Mouse (Mus musculus): ENCODE measurements around the gene Wscd2. TPM values are rescaled to one million over a fixed set of nuclear protein-coding genes. Genes with fewer than 3 reads are reported as not detected.

Wscd2 gene
- polyA plus RNA-seq, 1 experiment from 2014 or later: 11.3 TPM

GRCm38 (mm10) chr5:113459942-113460341 lies 30.2 kb upstream of the Wscd2 start:
- ATAC-seq: no peak; the same call in 1 of the 2 replicates
- H3K4me3 ChIP-seq (replicated peaks; ENCODE audit: low read length): no peak overlapping the region
- H3K9ac ChIP-seq (replicated peaks; ENCODE audit: low read depth, low read length): no peak overlapping the region
- H3K27ac ChIP-seq (ENCODE audit: low read length): no peak overlapping the region
- H3K4me2 ChIP-seq (ENCODE audit: low read length): no peak overlapping the region
- H3K9me3 ChIP-seq (ENCODE audit: control insufficient read depth, low read length): peaks cover 3% of the 10 kb centered on the region; the same call in 1 of the 2 replicates
- no peaks in the 10 kb centered on the region for H3K36me3 ChIP-seq (ENCODE audit: control insufficient read depth, insufficient read depth)
- peaks cover 6% of the 10 kb centered on the region for H3K27me3 ChIP-seq (replicated peaks; ENCODE audit: control insufficient read depth, insufficient read depth, low read length)
- 52% methylated on average over 7 of the region's 7 CpGs for WGBS
- peaks cover 20% of the 10 kb centered on the region for H3K4me1 ChIP-seq (replicated peaks; ENCODE audit: control insufficient read depth, insufficient read depth, low read length)

DNA sequence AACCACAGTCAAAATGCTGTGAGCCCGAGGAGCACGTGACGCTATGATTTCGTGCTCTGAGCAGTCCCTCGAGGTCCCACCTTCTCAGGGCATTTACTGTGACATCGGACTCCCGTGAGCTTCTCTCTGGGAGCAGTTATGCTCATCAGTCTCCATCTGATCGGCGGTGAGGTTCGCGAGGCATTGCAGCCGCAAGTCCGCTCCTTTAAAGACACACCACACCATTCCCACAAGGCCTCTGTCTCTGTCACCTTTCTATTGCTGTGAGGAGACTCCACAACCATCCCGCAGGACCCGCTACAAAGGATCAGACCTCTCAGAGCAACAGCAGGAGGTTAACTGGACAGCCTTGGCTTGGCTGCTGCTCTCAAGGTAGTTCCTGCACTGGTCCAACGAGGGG lies 28.6 kb upstream of the Wscd2 start:
- no peak for ATAC-seq
- Histone ChIP-seq H3K9ac (replicated peaks; ENCODE audit: low read depth, low read length) (peak overlapping the region; percentile 7; the same call in 1 of the 2 replicates), H3K27ac (ENCODE audit: low read length) (no peak overlapping the region), H3K9me3 (ENCODE audit: control insufficient read depth, low read length) (peaks cover 3% of the 10 kb centered on the region; the same call in 1 of the 2 replicates), H3K36me3 (ENCODE audit: control insufficient read depth, insufficient read depth) (no peaks in the 10 kb centered on the region), H3K4me3 (replicated peaks; ENCODE audit: low read length) (peak overlapping the region; percentile 16; the same call in 1 of the 2 replicates), H3K4me2 (ENCODE audit: low read length) (peak overlapping the region; percentile 46), H3K4me1 (replicated peaks; ENCODE audit: control insufficient read depth, insufficient read depth, low read length) (peaks cover 21% of the 10 kb centered on the region), H3K27me3 (replicated peaks; ENCODE audit: control insufficient read depth, insufficient read depth, low read length) (peaks cover 6% of the 10 kb centered on the region)
- 12% methylated on average over 16 of the region's 16 CpGs for WGBS

DNA sequence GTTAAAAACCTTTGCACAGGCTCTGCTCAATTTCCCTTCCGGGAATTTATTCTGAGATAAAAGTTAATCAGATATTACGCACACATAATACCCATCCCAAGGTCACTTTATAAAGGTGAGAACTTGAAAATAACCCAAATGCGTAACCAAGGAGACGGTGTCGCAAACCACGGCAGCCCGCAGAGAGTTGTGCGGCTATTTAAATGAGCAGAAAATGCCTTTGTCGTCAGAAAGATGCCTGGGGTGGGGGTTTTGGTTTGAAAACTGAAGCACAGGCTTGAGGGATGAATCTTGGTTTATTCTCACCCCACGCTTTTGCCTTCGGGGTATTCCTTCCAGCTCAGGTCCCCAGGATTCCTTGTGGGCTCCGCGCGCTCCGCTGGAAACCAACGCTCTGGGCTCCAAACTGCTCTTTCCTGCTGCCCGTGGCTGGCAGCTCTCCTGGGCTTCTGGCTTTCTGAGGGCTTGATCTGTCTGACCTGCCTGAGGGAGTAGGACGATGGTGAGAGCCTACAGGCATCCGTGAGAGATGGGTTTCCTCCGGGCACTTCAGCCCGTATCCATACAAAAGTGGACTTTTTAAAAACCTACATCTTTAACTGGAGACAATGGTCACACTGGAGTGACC lies 28.0 kb upstream of the Wscd2 start:
- 20% methylated on average over 21 of the region's 21 CpGs for WGBS
- peaks cover 27% of the 10 kb centered on the region for H3K4me1 ChIP-seq (replicated peaks; ENCODE audit: control insufficient read depth, insufficient read depth, low read length)
- ATAC-seq: no peak

DNA sequence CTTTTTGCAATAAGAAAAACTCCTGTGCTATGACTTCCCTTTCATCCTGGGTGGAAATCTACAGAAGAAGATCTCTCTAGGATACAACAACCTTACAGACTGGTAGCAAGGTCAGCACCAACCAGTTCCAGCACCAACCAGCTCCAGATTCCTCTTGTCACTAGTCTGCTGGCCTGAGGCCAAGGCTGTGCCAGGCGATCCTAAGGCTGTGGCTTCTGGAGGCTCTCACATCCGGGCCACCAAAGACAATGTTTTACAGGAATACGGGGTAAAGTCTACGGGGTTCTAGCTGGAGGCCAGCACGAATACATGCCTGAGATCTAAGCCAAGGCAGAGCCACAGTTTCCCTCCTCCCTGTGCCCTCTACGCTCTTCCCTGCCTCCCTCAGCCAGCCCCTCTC lies 25.4 kb upstream of the Wscd2 start:
- ATAC-seq: no peak
- Histone ChIP-seq H3K4me2 (ENCODE audit: low read length) (no peak overlapping the region), H3K4me1 (replicated peaks; ENCODE audit: control insufficient read depth, insufficient read depth, low read length) (peaks cover 26% of the 10 kb centered on the region), H3K27ac (ENCODE audit: low read length) (no peak overlapping the region), H3K9ac (replicated peaks; ENCODE audit: low read depth, low read length) (no peak overlapping the region), H3K9me3 (ENCODE audit: control insufficient read depth, low read length) (no peaks in the 10 kb centered on the region), H3K4me3 (replicated peaks; ENCODE audit: low read length) (no peak overlapping the region), H3K36me3 (ENCODE audit: control insufficient read depth, insufficient read depth) (no peaks in the 10 kb centered on the region), H3K27me3 (replicated peaks; ENCODE audit: control insufficient read depth, insufficient read depth, low read length) (peaks cover 6% of the 10 kb centered on the region)
- 69% methylated on average over 6 of the region's 6 CpGs for WGBS

More for the DNA sequence above, 28.0 kb upstream of the Wscd2 start:
- no peak overlapping the region for H3K27ac ChIP-seq (ENCODE audit: low read length)
- peak overlapping the region; percentile 22; the same call in 1 of the 2 replicates for H3K9ac ChIP-seq (replicated peaks; ENCODE audit: low read depth, low read length)
- H3K36me3 ChIP-seq (ENCODE audit: control insufficient read depth, insufficient read depth): no peaks in the 10 kb centered on the region
- peak overlapping the region; percentile 16; the same call in 1 of the 2 replicates for H3K4me3 ChIP-seq (replicated peaks; ENCODE audit: low read length)
- peaks cover 6% of the 10 kb centered on the region for H3K27me3 ChIP-seq (replicated peaks; ENCODE audit: control insufficient read depth, insufficient read depth, low read length)
- H3K4me2 ChIP-seq (ENCODE audit: low read length): peak overlapping the region; percentile 46
- H3K9me3 ChIP-seq (ENCODE audit: control insufficient read depth, low read length): peaks cover 3% of the 10 kb centered on the region; the same call in 1 of the 2 replicates

- no peaks in the 10 kb centered on the region for H3K9me3 ChIP-seq (ENCODE audit: control insufficient read depth, low read length)
- no peak overlapping the region for H3K9ac ChIP-seq (replicated peaks; ENCODE audit: low read depth, low read length)
- peaks cover 6% of the 10 kb centered on the region for H3K27me3 ChIP-seq (replicated peaks; ENCODE audit: control insufficient read depth, insufficient read depth, low read length)
- no peak overlapping the region for H3K27ac ChIP-seq (ENCODE audit: low read length)
- H3K36me3 ChIP-seq (ENCODE audit: control insufficient read depth, insufficient read depth): no peaks in the 10 kb centered on the region
- WGBS: 22% methylated on average over 6 of the region's 6 CpGs
- H3K4me2 ChIP-seq (ENCODE audit: low read length): no peak overlapping the region
- no peak overlapping the region for H3K4me3 ChIP-seq (replicated peaks; ENCODE audit: low read length)
- peaks cover 19% of the 10 kb centered on the region for H3K4me1 ChIP-seq (replicated peaks; ENCODE audit: control insufficient read depth, insufficient read depth, low read length)
- no peak for ATAC-seq
Observed at GRCm38 (mm10) chr5:113466536-113466935, 23.6 kb upstream of the Wscd2 start.

GRCm38 (mm10) chr5:113467072-113467471 lies 23.1 kb upstream of the Wscd2 start:
- no peak overlapping the region for H3K4me2 ChIP-seq (ENCODE audit: low read length)
- H3K9me3 ChIP-seq (ENCODE audit: control insufficient read depth, low read length): no peaks in the 10 kb centered on the region
- H3K4me3 ChIP-seq (replicated peaks; ENCODE audit: low read length): no peak overlapping the region
- ATAC-seq: no peak
- WGBS: 5% methylated on average over 4 of the region's 4 CpGs
- no peak overlapping the region for H3K9ac ChIP-seq (replicated peaks; ENCODE audit: low read depth, low read length)
- no peak overlapping the region for H3K27ac ChIP-seq (ENCODE audit: low read length)
- H3K4me1 ChIP-seq (replicated peaks; ENCODE audit: control insufficient read depth, insufficient read depth, low read length): peaks cover 13% of the 10 kb centered on the region
- no peaks in the 10 kb centered on the region for H3K36me3 ChIP-seq (ENCODE audit: control insufficient read depth, insufficient read depth)
- H3K27me3 ChIP-seq (replicated peaks; ENCODE audit: control insufficient read depth, insufficient read depth, low read length): peaks cover 6% of the 10 kb centered on the region

DNA sequence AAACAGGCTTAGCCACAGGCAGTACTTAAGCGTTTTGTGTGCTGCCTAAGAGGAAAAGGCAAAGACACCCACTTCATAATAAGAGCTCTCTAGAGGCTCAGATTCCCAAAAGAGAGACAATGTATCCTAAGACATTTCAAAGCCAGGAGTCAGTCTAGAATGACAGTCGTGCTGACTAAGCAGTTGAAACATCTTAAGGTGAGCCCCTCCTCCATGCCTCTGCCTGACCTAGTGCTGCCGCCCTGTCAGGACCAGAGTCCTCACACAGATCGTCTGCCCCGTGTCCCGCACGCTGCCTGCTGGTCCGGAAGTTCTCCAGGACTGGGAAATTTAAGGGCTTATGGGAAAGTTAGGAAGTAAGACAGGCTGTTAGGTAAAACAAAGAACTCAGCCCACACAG lies 22.4 kb upstream of the Wscd2 start:
- Histone ChIP-seq H3K27me3 (replicated peaks; ENCODE audit: control insufficient read depth, insufficient read depth, low read length) (peaks cover 3% of the 10 kb centered on the region; the same call in 1 of the 2 replicates), H3K4me1 (replicated peaks; ENCODE audit: control insufficient read depth, insufficient read depth, low read length) (peaks cover 11% of the 10 kb centered on the region), H3K27ac (ENCODE audit: low read length) (no peak overlapping the region), H3K4me3 (replicated peaks; ENCODE audit: low read length) (no peak overlapping the region), H3K4me2 (ENCODE audit: low read length) (no peak overlapping the region), H3K36me3 (ENCODE audit: control insufficient read depth, insufficient read depth) (no peaks in the 10 kb centered on the region), H3K9ac (replicated peaks; ENCODE audit: low read depth, low read length) (no peak overlapping the region), H3K9me3 (ENCODE audit: control insufficient read depth, low read length) (no peaks in the 10 kb centered on the region)
- WGBS: 2% methylated on average over 8 of the region's 8 CpGs
- ATAC-seq: no peak

- H3K4me2 ChIP-seq (ENCODE audit: low read length): no peak overlapping the region
- H3K27me3 ChIP-seq (replicated peaks; ENCODE audit: control insufficient read depth, insufficient read depth, low read length): no peaks in the 10 kb centered on the region
- no peak for ATAC-seq
- H3K9ac ChIP-seq (replicated peaks; ENCODE audit: low read depth, low read length): no peak overlapping the region
- peaks cover 11% of the 10 kb centered on the region for H3K4me1 ChIP-seq (replicated peaks; ENCODE audit: control insufficient read depth, insufficient read depth, low read length)
- no peaks in the 10 kb centered on the region for H3K9me3 ChIP-seq (ENCODE audit: control insufficient read depth, low read length)
- 55% methylated on average over 5 of the region's 5 CpGs for WGBS
- no peak overlapping the region for H3K27ac ChIP-seq (ENCODE audit: low read length)
- H3K36me3 ChIP-seq (ENCODE audit: control insufficient read depth, insufficient read depth): no peaks in the 10 kb centered on the region
- no peak overlapping the region for H3K4me3 ChIP-seq (replicated peaks; ENCODE audit: low read length)
Observed at GRCm38 (mm10) chr5:113468625-113469024, 21.5 kb upstream of the Wscd2 start.

GRCm38 (mm10) chr5:113469231-113469630 lies 20.9 kb upstream of the Wscd2 start:
- Histone ChIP-seq H3K27ac (ENCODE audit: low read length) (no peak overlapping the region), H3K4me1 (replicated peaks; ENCODE audit: control insufficient read depth, insufficient read depth, low read length) (peaks cover 11% of the 10 kb centered on the region), H3K4me3 (replicated peaks; ENCODE audit: low read length) (no peak overlapping the region), H3K9me3 (ENCODE audit: control insufficient read depth, low read length) (no peaks in the 10 kb centered on the region), H3K9ac (replicated peaks; ENCODE audit: low read depth, low read length) (no peak overlapping the region), H3K36me3 (ENCODE audit: control insufficient read depth, insufficient read depth) (no peaks in the 10 kb centered on the region), H3K4me2 (ENCODE audit: low read length) (no peak overlapping the region), H3K27me3 (replicated peaks; ENCODE audit: control insufficient read depth, insufficient read depth, low read length) (no peaks in the 10 kb centered on the region)
- no peak for ATAC-seq
- 91% methylated on average over 5 of the region's 5 CpGs for WGBS

All from forebrain, embryonic 16.5 days (tissue).